Mouse (Mus musculus): ENCODE results near the gene 5530401A14Rik. TPM values are rescaled to one million over a fixed set of nuclear protein-coding genes. Genes with fewer than 3 reads are reported as not detected.

The 5530401A14Rik gene
- under 1 TPM in 2 of 4 experiments, not detected in 2; 0.17 to 0.19 TPM for total RNA-seq (2022)

DNA sequence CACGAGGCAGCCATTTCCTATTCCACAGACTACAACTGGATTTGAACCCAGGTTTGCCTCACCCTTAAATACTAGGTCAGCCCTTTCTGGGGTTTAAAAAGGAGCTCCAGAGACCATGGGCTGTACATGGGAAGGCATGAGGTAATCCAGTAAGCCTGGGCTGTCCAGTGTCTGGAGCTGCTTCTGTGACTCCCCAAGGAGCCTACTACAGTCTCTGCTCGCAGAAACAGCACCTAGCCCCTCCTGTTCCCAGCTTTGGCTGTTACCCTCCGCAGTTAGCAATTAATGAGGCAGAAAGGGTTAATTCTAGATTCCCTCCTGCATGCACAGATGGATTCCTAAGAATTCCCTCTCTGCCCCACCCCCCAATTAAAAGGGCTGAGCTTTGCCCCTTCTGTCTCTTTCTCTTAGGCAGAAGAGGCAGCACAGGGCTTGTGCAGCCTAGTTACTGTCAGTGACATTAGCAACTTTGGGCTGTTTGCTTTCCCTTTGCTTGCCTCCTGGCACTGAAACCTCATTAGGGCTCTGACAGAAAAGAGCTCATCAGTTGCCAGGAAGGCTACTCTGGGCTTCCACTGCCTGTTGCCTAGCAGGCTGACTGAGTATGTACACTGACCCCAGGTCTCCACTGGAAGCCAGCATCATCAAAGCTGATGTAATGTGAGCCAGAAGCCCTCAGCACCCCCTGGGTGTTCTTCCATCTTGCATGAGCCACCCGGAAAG is at the start of gene 5530401A14Rik:
TSS of gene 5530401A14Rik (plus strand) at position 424 of the 723 bp plus-strand sequence.
- DNase-seq (ENCODE audit: low spot score): no peak

DNA sequence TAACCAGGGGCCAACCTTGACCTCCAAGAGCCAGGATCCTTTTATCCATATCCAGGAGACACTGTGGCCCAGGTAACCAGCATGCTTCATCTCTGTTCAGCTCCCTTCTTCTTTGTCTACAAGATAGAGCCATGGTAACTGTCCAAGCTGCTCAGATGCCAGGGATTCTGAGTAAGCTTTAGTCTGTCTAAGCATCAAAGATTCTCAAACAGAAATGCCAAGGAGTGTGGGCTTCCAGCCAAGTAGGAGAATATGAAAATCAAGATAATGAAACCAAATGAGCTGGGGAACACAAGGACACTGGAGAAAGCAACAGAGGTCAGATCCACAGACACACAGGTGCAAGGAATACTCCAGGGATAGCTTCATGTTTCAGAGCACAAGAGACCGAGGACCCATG is 45.7 kb upstream of the 5530401A14Rik start:
- no peak for DNase-seq (ENCODE audit: low spot score)

DNA sequence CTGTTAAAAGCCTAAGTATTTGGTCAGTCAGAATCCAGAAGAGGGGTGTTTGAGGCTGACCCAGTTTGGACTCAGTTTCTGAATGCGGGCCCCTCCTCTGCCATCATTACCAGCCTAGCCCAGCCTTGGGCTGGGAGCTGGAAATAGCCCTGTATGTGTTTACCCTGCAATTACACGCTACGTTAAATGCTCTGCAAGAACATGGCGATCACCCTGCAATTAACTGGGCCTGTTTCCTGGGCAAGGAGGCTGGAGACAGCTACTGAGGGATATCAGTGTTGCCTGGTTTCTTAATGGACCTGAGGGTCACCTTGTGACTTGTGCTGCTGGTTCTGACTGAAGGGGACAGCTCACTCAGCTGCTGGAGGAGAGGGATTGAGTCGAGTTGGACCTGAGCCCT is 43.9 kb upstream of the 5530401A14Rik start:
- DNase-seq (ENCODE audit: low spot score): no peak

DNA sequence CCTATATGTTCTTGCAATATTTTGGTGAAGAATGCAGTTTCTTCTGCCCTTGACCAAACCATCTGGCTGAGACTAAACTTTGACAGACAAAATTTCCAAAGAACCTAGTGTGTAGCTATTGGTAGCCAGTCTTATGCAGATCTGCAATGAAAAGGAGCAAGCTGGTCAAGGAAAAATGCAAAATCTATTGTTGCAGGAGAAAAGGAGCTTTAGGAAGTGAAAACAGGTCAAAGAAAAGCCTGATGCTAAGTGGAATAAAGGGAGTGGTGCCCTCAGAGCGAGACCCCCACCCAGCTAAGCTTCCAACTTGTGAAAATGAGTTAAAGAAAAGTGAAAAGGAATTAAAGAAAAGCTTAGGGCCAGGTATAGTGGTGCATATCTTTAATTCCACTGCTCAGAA is 28.1 kb upstream of the 5530401A14Rik start:
- no peak for DNase-seq (ENCODE audit: low spot score)

DNA sequence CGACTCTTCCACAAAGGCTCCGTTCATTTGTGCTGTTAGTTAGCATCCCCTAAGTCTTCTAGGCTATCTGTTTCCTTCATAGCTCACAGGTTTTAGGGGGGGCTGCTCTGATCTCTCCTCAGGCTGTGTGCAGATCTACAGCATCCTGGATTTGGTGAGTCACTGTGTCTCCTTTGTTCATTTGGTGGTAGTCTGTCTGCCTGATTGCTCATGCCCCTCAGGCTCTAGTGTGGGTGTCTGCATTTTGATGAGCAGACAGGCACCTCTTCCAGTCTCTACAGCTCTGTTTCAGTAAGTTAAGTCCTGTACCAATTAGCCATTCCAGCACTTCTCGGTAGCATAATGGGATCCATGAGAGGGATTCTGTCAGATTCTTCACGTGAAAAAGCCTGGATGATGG is 22.0 kb upstream of the 5530401A14Rik start:
- DNase-seq (ENCODE audit: low spot score): no peak

DNA sequence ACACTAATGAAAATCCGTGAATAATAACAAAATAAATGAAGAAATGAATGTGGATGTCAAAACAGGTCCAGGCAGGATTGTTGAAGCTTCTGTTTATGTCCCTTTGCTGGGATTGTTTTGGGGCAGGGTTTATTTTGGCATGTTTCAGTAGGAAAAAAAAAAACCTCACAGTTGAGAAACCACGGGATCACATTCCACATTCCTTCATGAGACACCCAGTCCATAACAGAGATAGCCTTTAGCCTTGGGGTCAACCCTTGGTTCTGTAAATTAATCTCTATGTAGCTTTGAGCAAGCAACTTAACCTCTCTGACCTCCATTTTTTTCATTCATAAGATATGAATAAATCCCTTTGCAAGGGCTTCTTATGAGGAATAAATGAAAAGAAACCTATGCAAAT is 19.5 kb upstream of the 5530401A14Rik start:
- no peak for DNase-seq (ENCODE audit: low spot score)

DNA sequence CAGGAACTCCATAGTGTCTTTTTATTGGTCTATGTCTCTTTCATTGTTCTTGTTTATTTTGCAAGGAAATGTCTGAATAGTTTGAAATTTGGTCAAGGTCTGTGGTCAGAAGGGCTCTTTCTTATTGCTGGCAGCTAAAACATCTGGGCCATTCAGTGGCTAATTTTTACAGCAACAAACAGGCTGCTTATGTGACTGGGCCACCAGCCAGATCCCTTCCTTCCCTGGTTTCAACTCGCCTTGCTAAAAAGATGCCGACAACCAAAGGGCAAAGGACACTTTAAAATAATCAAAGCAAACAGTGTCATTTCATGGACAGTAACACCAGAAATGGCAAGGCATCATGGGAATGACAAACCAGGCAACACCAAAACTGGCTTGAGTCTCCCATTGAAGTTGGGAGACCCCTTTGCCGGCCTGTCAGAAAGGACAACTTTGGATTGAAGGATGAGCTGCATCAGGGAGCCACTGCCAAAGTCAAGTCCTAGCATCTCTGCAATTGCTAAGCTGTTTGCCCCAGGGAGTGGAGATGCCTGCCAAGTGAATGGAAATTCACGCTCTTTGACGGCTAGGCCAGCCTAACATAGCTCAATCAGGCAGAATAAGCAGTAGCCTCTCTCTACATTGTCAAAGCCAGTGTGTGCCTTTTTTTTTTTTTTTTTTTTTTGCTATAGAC is 15.3 kb upstream of the 5530401A14Rik start:
- DNase-seq (ENCODE audit: low spot score): peak; percentile 13

DNA sequence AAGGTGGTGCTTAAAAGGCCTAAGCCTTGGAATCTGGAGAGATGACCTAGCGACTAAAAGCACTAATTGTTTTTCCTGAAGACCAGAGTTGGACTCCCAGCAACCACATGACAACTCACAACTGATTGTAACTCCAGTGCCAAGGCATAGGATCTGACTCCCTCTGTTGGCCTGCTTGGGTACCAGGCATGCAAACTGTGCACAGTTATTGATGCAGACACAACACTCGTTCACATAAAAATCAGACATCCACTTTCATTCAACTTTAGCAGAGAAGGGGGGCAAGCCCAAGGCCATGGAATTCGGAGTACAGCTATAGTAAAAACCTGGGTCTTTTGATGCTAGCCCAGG is 14.8 kb upstream of the 5530401A14Rik start:
- DNase-seq (ENCODE audit: low spot score): no peak

DNA sequence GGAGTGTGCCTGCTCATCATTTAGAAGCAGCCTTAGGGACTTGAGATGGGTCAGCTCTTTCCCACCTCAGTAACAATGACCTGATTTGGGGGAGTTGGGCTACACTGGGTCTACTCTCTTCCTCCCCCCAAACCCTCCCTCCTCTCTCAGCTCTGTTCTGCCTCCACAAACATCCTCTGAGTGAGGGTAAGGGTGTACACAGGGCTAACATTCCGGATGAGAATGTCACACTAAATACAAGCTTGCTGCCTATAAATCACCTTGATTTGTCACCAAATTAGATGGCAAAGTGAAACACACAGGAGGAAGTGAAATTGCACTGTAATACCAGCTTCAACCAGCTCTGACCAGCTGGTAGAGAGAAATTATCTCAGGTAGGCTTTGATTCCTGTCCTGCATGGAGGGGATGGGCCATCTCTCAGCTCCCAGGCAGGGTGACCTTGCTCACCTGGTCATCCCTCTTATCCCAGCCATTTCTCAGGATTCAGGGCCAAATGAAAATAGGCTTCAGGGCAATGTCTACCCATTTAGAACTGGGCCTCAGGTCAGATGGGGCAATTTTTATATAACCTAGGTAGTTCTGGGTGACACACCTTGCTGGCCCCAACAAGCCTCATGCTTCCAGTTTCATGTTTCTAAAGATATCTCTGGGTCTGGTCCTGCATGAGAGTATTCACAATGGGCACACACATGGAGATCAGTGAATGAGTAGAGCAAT is 12.5 kb upstream of the 5530401A14Rik start:
- DNase-seq (ENCODE audit: low spot score): no peak

DNA sequence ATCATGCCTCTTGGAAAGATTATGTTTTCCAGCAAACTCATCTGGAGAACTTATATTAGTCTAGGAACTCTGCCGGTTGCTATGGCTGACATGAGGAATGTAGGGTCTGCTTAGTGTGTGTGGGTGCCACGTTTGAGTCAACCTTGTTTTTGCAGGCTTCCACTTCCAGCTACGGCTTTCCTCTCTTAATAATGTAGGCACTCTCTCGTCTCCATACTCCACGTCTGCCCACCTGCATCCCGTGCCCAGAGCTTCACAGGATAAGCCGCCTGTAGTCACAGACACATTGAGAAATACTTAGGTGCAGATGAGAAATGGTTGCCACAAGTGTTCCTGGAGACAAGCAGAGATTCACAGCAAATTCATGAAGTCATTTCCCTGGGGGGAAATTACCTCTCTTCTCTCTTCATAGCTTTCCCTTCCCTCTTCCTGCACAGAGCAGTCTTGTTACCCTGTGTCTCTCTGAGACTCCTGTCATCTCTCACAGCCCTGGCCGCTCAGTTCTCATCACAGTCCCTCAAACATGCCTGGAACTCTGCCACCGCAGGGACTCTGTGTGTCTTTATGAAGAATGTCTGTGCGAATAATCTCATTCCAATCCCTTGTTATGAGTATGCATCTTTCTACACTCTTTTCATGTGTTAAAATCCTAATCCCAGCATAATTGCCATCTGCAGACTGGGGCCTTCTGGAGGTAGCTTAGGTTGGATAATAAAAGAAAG is 5.3 kb downstream of the 5530401A14Rik start:
- no peak for DNase-seq (ENCODE audit: low spot score)

DNA sequence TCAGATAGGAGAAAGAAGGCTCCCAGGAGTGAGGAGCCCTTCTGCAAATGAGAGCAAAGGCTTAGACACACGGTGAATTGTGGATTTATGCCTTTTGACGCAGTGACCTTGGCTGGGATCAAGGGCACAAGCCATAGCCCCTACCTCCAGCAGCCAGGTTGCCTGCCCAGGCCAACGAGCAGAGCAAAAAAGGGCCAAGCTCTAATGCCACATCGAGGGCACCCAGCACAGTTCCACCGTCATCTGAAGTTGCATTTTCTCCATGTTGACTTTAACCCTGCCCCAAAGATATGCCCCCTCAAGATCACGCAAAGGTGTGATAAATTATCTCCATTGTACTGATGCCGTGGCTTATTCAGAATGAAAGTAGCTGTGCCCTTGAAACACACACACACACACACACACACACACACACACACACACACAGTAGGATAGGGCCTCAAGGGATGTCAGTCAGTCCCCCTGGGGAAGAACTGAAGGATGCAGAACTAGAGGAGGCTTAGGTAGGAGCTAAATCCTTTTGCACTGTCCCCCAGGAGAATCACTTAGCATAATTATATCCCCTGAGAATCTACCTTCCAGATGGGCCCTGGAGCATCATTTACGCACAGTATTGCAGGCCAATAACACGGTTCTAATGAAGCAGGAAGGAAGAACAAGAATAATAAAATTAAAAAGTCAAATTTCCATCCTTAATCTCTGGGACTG is 11.2 kb downstream of the 5530401A14Rik start:
- DNase-seq (ENCODE audit: low spot score): no peak

DNA sequence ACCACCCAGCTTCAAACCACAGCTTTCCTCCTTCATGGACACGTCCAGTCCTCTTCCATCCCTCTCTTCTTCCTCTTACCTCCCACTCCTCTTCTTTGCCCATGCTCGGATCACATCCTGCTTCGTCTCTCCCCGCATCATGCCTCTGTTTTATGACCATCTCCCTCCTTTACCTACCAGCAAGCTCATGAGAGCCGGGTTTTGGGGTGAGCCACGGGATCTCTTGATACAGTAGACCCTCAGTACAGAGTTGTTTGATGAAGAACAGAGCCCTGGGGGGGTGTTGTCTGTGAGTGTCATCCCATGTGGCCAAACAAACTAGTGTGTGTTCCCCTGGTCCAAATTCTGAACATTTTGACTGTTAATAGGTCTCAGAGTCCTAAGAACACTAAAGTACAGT is 36.0 kb downstream of the 5530401A14Rik start:
- no peak for DNase-seq (ENCODE audit: low spot score)

DNA sequence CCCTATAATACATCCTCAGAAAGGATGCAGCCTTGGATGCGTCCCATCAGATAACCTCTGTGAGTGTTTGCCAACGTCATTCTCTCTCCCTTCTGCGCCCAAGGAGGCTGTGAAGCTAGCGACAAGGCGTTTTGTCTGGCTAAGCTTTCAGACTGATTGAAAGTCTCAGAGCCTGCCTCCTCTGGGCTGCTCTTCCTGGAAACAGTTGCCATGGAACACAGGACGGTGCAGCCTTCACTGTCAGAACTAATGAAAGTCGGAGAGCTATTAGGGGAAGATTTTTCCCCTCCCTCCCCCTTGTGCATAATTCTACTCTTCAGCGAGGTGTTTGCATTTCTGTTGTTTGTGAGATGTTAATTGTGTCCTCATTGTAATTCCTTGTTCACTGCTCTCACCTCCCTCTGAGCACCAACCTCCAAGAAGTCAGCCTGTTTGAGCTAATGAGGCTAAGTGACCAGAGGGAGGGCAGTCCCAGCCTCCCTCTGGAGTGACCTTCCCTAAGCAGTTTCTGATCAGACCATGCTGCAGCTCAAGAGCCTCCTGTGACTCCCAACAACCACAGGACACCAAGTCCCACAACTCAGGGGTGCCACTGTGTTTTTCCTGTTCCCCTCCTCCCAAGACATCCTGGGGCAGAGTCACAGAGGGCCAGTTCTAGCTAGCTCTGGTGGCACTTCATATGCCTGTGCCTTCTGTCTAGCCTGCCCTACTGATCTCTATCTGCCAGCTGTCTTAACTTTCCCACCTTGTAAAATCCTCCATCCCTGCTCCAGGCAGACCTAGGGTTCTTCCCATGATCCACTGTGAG is 37.3 kb downstream of the 5530401A14Rik start:
- DNase-seq (ENCODE audit: low spot score): no peak

DNA sequence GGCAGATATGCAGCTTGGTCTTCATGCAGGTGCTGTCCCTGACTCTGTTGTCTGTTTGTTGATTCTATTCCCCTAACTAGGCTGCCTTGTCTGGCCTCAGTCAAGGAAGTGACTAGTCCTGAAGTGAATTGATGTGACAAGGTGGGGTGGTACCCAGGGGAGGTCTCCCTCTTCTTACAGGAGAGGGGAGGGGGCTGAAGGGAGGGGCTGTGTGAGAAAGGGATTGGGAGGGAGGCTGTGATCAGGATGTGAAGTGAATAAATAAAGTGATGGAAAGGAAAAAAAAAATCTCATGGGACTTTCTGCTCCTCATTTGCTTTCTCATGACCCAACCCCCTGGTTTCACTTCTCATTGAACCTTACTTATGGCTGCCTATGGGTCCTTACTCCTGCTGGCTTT is 41.8 kb downstream of the 5530401A14Rik start:
- no peak for DNase-seq (ENCODE audit: low spot score)

DNA sequence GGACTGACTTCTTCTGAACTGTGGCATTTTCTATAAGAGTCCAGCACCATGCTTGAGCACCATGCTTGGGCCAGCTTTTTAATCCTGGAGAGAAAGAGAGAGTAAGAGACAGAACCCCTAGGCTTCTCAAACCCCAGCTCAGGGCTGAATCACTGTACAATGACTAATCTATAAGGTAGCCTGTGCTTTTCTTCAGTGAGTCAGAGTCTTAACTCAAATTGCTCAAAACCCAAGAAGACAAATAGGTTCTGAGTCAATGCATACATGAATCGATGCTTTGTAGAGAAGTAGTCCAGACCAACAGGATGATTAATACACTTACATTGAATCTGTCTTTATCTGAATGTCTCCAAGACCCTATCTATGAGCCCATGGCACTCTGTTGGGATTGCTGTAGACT is 48.3 kb downstream of the 5530401A14Rik start:
- DNase-seq (ENCODE audit: low spot score): no peak

DNA sequence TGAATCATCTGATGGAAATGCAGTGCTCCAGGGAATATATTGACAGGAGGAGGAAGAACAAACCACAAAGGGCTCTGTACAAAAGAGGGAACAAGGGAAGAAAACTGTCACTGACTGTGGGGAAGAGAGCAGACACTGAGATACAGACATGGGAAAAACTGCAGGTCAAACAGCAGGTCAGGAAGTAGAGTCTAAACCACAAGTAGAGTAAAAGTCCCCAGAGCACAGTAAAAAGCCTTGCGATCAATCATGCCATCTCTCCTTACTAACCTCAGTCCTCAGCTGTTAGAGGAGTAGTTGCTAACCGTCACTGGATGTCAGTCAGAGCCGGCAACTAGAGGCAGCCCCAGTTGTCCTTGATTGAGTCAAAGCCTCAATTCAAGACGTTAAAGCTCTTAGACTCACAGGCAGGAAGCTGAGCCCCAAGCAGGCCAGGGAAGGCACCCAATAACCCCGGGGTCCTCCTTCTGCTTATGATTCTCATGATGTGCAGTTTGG is 49.0 kb downstream of the 5530401A14Rik start:
- no peak for DNase-seq (ENCODE audit: low spot score)

DNA sequence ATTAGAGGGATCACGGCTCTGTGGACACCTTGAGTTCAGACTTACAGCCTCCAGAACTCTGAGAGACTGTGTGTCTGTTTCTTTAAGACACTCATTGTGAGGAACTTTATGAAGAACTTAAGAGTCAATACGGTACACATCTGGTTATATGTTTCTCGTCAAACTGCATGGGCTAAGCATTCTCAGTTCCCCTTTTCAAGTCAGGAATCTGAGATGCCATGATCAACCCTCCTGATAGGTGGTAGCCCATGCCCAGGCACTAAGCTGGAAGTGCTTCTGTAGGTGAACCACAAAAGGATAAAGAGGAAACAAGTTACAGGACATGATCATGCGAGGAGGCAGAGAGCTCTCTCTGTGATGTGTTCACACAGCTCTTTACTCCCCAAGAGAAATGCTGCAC is 52.6 kb downstream of the 5530401A14Rik start:
- no peak for DNase-seq (ENCODE audit: low spot score)

DNA sequence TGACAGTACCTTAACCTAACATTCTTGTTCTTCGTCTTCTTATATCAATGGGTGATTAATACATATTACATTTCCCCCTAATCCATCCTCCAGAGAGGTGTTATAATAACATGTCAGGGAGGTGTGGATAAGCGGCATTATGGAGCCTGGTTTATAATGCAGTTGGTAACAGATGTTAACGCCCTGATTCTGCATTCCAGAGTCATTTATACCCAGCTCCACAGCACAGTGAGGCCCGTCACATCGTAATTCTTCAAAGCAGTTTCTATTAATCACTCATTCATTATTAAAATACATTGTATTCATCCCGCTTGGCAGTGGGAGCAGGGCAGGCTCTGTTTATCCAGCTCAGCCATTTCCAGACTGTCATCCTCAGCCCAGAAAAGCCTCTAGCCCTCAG is 55.0 kb downstream of the 5530401A14Rik start:
- no peak for DNase-seq (ENCODE audit: low spot score)

DNA sequence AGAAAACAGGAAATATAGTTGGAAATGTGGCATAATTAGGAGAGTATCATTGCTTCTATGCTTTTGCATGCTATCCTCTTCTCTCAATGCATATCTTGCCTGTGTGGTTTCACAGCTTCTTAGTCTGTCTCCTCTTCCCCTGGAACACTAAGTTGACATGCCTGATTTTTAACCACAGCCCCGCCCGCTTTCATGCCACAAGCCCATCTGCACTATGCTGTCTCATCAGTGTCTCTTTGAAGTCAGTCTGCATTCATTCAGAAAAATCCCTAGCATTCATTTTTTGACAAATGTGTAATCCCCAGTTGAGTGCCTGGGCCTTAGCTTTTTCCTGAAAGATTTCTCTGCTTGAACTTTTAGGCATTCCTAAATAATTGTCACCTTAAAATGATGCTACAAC is 62.6 kb downstream of the 5530401A14Rik start:
- no peak for DNase-seq (ENCODE audit: low spot score)

DNA sequence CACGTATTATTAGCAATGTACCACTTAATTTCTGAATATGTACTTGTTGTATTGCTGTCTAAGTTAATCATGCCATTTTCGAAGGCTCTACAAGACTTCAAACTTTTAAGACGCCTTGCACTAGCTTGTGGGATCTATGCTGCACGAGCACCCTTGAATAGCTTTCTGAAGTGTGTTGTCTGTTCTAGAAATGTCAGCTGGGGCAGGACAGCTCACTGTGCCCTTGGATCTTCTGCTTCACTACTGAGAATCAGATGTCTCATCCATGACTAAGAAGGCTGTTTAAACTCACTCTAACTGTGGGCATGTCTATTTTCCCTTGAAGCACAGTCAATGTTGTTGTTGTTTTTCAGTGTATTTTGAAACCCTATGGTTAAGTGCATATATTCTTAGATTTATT is 63.2 kb downstream of the 5530401A14Rik start:
- no peak for DNase-seq (ENCODE audit: low spot score)

All from heart, adult 8-10 months (tissue).